Mouse (Mus musculus): ENCODE measurements at regions not wholly inside any gene's neighbourhood (a gene's known extent, or its start where the extent isn't known, plus 50 kb on each side); places are given as distances from the start of the nearest gene placed in this dataset.

- H3K27me3 ChIP-seq = peaks cover 28% of the 10 kb centered on the region
- no peak for DNase-seq (ENCODE audit: low read depth, low spot score)
- ATAC-seq = no peak
- POLR2A ChIA-PET = no interaction called here
- in situ Hi-C loops (cut with MboI; ENCODE audit: low pct_unique_long_range_greater_than_20kb) = no loop called here
- CTCF ChIA-PET = interaction anchor here (1.0 to 1.3 kb wide), 2 partner anchors 9 to 12 kb away, joined by 3 read pairs; no protein-coding TSS in a partner anchor
- no peak for TF ChIP-seq CTCF (IDR thresholded peaks at IDR 0.05)
Measured at GRCm38 (mm10) chr3:39725755-39726154, 805.3 kb upstream of the Intu start.

DNA sequence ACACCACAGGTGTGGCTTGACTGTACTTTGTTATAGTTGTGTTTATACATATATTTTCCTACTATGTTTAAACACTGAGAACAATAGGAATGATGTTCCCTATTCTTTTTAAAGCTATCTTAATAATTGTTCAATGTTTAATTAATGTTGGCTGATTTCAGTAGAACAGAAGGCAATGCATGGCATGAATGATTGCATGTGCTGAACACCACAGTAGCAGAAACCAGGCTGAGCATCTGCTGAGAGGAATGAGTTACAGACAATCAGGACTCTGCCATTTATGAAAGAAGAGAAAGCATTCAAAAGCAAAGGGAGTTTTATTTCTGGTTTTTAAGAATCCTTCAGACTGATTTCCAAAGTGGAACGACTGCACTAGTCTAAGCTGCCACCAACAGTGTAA lies 794.4 kb upstream of the Intu start:
- CTCF ChIA-PET = no interaction called here
- peaks cover 2% of the 10 kb centered on the region for H3K27me3 ChIP-seq
- POLR2A ChIA-PET = no interaction called here
- TF ChIP-seq CTCF (IDR thresholded peaks at IDR 0.05) = no peak
- DNase-seq (ENCODE audit: low read depth, low spot score) = no peak
- ATAC-seq = no peak
- in situ Hi-C loops (cut with MboI; ENCODE audit: low pct_unique_long_range_greater_than_20kb) = no loop called here

DNA sequence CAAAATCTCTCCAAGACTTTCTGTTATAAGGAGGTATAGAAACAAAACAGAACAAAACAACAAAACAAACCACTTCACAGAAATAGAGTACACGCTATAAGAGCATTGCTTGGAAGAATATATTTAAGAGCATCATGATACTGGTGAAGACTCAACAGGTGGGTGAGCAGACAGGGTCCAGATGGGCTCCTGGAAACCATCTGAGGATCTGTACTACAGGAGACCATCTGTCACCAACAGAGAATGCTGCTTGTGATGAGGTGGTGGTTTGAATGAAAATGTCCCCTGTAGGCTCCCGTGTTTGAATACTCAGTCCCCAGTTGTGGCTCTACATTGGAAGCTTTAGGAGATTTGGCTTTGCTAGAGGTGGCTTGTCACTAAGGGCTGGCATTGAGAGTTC lies 785.1 kb upstream of the Intu start:
- DNase-seq (ENCODE audit: low read depth, low spot score) (no peak), ATAC-seq (no peak)
- ChIA-PET CTCF (no interaction called here), POLR2A (no interaction called here)
- no peak for TF ChIP-seq CTCF (IDR thresholded peaks at IDR 0.05)
- H3K27me3 ChIP-seq = peaks cover 6% of the 10 kb centered on the region
- in situ Hi-C loops (cut with MboI; ENCODE audit: low pct_unique_long_range_greater_than_20kb) = no loop called here

DNA sequence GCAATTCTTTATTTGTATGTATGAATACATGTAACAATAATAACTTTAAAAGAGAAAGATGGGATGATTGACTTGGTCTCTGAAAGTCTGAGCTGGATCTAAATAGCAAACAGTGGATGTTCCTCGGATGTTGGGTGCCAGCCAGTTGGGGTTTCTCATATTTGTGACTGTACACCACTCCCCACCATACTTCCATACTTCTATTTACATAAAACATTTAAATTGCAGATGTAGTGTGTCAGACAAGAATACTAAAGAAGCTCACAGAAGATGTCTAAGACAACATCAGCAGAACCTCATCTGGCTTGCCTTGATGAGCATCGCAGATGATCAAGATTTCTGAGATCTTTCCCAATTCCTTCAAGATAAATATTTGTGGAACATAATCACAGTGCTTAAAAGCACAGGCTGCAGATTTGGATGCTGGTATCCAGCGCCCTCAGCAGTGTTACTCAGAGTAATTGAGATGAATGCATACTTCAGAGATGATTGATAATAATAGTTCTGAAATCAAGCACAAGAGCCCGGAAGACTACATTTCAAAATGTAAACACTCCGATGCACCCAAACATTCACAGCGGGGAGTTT lies 762.0 kb upstream of the Intu start:
- ATAC-seq (no peak), DNase-seq (ENCODE audit: low read depth, low spot score) (no peak)
- ChIA-PET POLR2A (no interaction called here), CTCF (interaction anchor here (1.6 kb wide), 1 partner anchor 11 kb away, joined by 4 read pairs; no protein-coding TSS in a partner anchor)
- TF ChIP-seq CTCF (IDR thresholded peaks at IDR 0.05) = no peak
- peaks cover 11% of the 10 kb centered on the region for H3K27me3 ChIP-seq
- in situ Hi-C loops (cut with MboI; ENCODE audit: low pct_unique_long_range_greater_than_20kb) = no loop called here

DNA sequence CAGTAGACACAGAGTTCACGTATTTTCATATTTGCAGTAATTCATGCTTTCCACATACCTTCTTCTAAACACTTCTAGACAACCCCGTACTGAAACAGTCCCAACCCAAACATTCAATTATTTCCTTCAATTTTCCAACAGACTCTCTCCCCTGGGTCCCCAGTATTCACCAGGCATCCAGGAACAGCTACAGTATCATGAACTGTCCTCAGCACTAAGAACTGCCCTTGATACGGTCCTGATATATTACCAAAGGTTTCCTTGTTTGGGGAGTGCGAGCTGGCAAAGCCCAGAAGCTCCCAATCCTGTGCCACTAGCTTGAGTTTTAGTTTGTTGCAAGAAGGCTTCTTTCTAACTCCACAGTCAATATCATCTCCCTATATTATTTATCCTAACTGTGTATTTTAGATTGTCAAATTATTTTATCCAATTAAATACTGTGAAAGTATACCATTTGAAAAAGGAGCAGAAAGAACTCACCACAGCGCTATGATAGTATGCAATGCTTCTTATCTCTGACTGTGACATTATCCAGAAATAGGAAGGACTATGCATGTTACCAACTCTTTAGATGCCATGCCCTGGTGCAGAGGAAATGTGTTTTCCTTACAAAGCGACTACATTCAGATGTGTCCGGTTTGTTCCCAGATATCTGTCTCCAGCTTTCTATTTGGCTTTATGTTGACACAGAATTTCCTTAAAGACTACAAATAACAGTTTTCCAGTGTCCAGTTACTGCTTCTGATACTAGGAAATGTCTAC lies 754.6 kb upstream of the Intu start:
- ATAC-seq = no peak
- peaks cover 5% of the 10 kb centered on the region for H3K27me3 ChIP-seq
- ChIA-PET CTCF (interaction anchor here (0.9 kb wide), 1 partner anchor 10 kb away, joined by 4 read pairs; no protein-coding TSS in a partner anchor), POLR2A (no interaction called here)
- no peak for TF ChIP-seq CTCF (IDR thresholded peaks at IDR 0.05)
- no peak for DNase-seq (ENCODE audit: low read depth, low spot score)
- in situ Hi-C loops (cut with MboI; ENCODE audit: low pct_unique_long_range_greater_than_20kb) = no loop called here

- DNase-seq (ENCODE audit: low read depth, low spot score) (no peak), ATAC-seq (peak; percentile 21)
- peaks cover 5% of the 10 kb centered on the region for H3K27me3 ChIP-seq
- POLR2A ChIA-PET = no interaction called here
- in situ Hi-C loops (cut with MboI; ENCODE audit: low pct_unique_long_range_greater_than_20kb) = no loop called here
- TF ChIP-seq CTCF (IDR thresholded peaks at IDR 0.05) = no peak
- CTCF ChIA-PET = interaction anchor here (1.2 kb wide), 2 partner anchors 14 to 27 kb away, joined by 3 to 4 read pairs; no protein-coding TSS in a partner anchor
Measured at GRCm38 (mm10) chr3:39779690-39780218, 751.3 kb upstream of the Intu start.

DNA sequence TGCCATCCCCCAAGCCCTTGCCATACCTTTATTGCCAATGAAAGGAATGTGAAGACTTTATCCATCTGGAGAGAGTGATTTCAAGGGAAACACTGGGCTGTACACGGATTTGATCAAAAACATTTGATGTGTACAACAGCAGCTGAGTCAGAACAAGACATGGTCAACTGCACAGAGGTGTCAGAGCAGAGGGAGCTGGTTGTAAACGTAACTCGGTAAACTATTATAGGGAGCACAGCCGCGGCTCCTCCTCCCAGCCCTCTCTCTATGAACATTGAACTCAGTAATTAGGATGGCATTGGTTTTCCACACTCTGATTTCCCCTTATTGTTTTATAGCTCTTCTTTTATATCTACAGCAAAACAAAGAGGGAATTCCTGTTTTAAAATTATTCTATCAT lies 750.8 kb upstream of the Intu start:
- TF ChIP-seq CTCF (IDR thresholded peaks at IDR 0.05) = no peak
- peak; percentile 35 for ATAC-seq
- CTCF ChIA-PET = interaction anchor here (1.2 to 1.5 kb wide), 3 partner anchors 13 to 27 kb away, joined by 3 to 4 read pairs (median 4); no protein-coding TSS in a partner anchor

DNA sequence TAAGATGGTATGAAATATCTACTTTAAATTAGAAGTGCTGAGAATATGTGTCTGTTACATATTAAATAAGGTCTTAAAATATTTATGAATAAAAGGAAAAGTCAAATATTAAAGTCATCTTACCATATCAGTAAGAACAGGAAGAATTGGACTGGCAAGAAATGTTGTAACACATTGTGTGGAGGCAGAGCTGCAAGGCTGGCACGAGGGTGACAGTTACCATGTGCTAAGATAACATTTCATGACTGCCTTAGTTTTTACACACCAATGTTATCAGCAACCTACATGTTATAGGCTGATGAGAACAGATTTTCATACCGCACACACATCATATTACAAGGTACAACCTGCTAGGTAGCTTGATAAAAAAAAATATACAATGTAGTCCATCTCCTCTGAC lies 746.2 kb upstream of the Intu start:
- in situ Hi-C loops (cut with MboI; ENCODE audit: low pct_unique_long_range_greater_than_20kb) = no loop called here
- no peak for TF ChIP-seq CTCF (IDR thresholded peaks at IDR 0.05)
- no peaks in the 10 kb centered on the region for H3K27me3 ChIP-seq
- DNase-seq (ENCODE audit: low read depth, low spot score) (no peak), ATAC-seq (no peak)
- ChIA-PET CTCF (no interaction called here), POLR2A (no interaction called here)

More for the DNA sequence above, 750.8 kb upstream of the Intu start:
- peaks cover 5% of the 10 kb centered on the region for H3K27me3 ChIP-seq
- in situ Hi-C loops (cut with MboI; ENCODE audit: low pct_unique_long_range_greater_than_20kb) = no loop called here
- POLR2A ChIA-PET = interaction anchor here (0.6 kb wide), 2 partner anchors 31 to 384 kb away, joined by 3 read pairs; no protein-coding TSS in a partner anchor
- no peak for DNase-seq (ENCODE audit: low read depth, low spot score)

- ATAC-seq = no peak
- ChIA-PET POLR2A (no interaction called here), CTCF (interaction anchor here (0.9 kb wide), 1 partner anchor 925 kb away, joined by 3 read pairs; no protein-coding TSS in a partner anchor)
- DNase-seq (ENCODE audit: low read depth, low spot score) = no peak
- TF ChIP-seq CTCF (IDR thresholded peaks at IDR 0.05) = no peak
- H3K27me3 ChIP-seq = peaks cover 10% of the 10 kb centered on the region
- in situ Hi-C loops (cut with MboI; ENCODE audit: low pct_unique_long_range_greater_than_20kb) = loop anchor here (5.0 kb wide), 1 partner anchor 583 kb away; no protein-coding TSS in a partner anchor
Measured at GRCm38 (mm10) chr3:39809586-39809985, 721.5 kb upstream of the Intu start.

DNA sequence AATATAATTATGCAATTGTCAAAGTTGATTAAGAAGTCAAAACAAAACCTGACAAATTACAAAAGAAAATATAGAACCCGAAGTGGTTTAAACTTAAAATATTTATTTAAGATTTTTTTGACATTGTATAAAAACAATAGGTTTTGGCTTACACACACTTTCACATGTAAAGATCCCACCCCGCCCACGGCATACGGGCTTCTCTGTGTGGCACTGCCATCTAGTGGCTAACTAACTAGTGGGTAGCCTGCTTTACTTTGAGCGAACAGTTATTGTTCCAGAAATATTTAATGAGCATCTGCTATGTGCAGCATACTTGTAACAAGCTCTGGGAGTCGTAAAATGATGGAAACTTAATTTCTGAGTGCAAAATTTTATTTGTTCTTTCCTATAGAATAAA lies 716.3 kb upstream of the Intu start:
- H3K27me3 ChIP-seq = peaks cover 12% of the 10 kb centered on the region
- ChIA-PET POLR2A (no interaction called here), CTCF (interaction anchor here (0.7 to 3.4 kb wide), 3 partner anchors 102 to 932 kb away, joined by 3 to 20 read pairs (median 3); no protein-coding TSS in a partner anchor)
- DNase-seq (ENCODE audit: low read depth, low spot score) (peak; percentile 20), ATAC-seq (peak; percentile 76)
- peak; percentile 97 for TF ChIP-seq CTCF (IDR thresholded peaks at IDR 0.05)
- in situ Hi-C loops (cut with MboI; ENCODE audit: low pct_unique_long_range_greater_than_20kb) = loop anchor here (5.0 kb wide), 2 partner anchors 423 to 933 kb away; no protein-coding TSS in a partner anchor

All from Patski (cell line).